Mouse (Mus musculus): Measurements from ENCODE around the gene Srpx.

Gene Srpx

GRCm38 (mm10) chrX:10117065-10117719, at the start of gene Srpx:
Gene Srpx, minus strand, starts transcription at chrX:10117709.
- DNase-seq (ENCODE audit: low read depth): no peak

DNA sequence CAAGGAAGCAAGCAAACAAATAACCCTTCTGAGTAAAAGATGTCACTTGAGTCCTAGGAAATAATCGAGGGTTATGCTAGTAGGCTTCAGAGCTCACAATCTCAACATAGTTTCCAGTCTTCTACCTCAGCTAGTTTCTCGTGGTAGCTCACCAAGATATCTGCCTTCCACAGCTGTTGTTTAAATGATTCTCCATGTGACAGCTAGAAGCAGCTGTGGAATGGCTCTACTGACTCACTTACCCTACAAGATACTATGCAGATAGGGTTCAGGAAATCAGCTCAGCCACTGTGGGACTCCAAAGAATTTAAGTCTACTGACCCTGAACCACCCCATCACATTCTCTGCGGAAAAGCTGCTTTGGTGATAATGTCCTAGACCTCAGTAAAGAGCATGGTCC, 34.9 kb upstream of the Srpx start:
- DNase-seq (ENCODE audit: low read depth): no peak

GRCm38 (mm10) chrX:10115780-10116179, 1.7 kb downstream of the Srpx start:
- DNase-seq (ENCODE audit: low read depth): no peak

GRCm38 (mm10) chrX:10110736-10111135, 6.8 kb downstream of the Srpx start:
- DNase-seq (ENCODE audit: low read depth): no peak

DNA sequence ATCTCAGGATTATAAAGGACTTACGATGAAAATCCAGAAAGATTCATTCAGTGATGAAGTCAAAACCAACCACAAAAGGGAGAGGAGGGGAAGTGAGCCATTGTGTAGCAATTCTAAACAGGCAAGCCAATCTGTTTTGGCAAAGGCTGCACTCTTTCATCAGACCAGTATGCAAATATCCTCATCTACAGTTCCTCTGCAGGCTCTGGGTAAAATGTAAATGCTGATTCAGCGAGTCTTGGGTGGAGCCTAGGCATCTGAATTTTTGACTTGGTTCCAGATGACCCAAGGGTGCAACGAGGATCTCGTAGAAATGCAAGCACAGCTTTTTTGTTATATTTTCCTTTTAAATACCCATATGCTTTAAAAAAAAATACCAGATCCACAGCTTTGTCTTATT, 9.0 kb downstream of the Srpx start:
- no peak for DNase-seq (ENCODE audit: low read depth)

DNA sequence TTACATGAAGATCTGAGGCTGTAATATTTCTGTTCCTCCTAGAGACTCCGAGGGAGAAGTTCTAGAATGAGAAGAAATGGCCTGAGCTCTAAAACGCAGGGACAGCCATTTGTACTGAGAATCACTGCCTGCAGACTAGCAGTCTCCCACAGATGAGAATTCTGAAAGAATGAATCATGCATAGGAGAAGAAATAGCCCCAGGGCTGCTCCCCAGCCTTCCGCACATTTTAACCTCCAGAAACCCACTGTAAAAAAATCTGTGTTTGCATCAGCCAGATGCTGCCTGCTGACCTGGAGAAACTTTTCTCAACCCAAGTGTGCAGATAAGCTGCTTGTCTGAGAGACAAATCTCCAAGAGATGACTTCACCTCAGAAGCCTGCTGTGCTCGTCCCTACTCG, 12.0 kb downstream of the Srpx start:
- DNase-seq (ENCODE audit: low read depth): no peak

DNA sequence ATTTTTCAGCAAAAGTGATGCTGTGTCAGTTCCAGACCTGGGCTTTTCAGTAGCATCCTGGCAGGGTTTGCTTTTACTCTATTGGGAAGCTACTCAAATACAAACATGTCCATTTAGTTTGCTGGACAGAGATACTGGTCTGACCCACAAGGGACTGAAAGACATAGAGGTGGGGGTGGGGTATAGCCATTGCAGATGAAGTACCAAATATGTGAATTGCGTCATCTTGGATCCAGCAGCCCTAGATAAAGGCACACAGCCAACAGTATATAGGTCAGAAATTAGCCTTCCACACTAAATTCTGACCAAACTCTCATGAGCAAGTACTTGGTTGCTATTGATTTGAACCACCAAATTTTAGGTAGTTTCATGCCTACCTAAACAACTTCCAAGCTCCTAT, 14.8 kb downstream of the Srpx start:
- DNase-seq (ENCODE audit: low read depth): no peak

DNA sequence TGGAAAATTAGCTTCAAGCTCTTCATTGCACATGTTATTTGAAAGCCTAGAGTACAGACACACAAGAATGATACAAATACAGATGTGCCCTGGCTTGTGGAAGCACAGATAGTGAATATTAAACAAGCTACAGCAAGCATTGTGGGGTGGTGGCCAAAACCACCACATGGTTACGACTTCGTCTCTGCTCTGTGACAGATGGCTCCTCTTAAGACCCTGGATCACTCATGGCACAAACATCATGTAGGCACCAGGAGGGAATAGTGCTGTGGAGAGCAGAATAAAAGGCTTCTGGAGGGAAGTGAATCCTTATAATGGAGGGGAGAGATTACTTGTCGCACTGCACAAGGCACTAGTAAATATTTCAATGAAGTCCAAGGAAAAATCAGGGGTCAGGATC, 21.7 kb downstream of the Srpx start:
- no peak for DNase-seq (ENCODE audit: low read depth)

DNA sequence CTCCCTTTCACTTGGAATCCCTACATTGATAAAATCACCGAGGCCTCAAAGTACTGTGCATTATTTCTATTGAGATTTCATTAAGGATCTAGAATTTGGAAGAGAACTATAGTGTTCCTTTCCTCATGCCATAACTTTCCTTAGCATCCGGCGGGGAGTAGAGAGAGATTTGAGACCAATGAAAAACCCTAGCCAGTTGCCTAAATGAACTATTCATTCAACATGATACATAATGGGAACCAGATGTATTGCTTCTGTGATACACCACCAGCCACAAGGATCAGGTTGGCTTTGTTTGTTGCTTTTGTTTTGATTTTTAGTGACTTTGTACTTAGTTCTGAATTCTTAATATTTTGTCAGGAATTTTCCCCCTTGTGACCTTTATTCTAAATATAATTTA, 37.1 kb downstream of the Srpx start:
- no peak for DNase-seq (ENCODE audit: low read depth)

GRCm38 (mm10) chrX:10079981-10080380, 37.5 kb downstream of the Srpx start:
- DNase-seq (ENCODE audit: low read depth): no peak

GRCm38 (mm10) chrX:10073966-10074365, 43.5 kb downstream of the Srpx start:
- no peak for DNase-seq (ENCODE audit: low read depth)

GRCm38 (mm10) chrX:10071529-10071928, 46.0 kb downstream of the Srpx start:
- DNase-seq (ENCODE audit: low read depth): no peak

- no peak for DNase-seq (ENCODE audit: low read depth)
These were observed 46.8 kb downstream of the Srpx start for GRCm38 (mm10) chrX:10070689-10071088.

- no peak for DNase-seq (ENCODE audit: low read depth)
These were observed 48.1 kb downstream of the Srpx start for GRCm38 (mm10) chrX:10069405-10069804.

DNA sequence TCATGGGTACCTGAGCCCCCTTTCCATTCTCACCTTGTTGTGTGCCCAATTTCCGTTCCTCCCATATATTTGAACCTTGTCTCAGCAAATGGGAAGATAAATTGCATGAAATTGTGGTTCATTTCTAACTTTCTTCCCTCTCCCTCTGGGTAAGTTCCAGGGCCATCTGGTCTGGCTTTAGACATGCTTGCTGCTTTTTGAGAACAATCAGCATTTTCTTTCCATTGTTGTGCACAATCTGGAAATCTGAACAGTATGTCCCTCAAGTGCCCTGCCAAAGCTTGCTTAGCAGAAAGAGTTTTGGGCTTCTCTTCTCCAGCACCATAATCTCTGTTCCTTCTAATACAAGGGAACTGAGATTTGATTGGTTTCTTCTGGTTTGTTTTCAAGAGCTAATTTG, 53.7 kb downstream of the Srpx start:
- DNase-seq (ENCODE audit: low read depth): no peak

- DNase-seq (ENCODE audit: low read depth): no peak
These were observed 54.1 kb downstream of the Srpx start for GRCm38 (mm10) chrX:10063361-10063760.

DNA sequence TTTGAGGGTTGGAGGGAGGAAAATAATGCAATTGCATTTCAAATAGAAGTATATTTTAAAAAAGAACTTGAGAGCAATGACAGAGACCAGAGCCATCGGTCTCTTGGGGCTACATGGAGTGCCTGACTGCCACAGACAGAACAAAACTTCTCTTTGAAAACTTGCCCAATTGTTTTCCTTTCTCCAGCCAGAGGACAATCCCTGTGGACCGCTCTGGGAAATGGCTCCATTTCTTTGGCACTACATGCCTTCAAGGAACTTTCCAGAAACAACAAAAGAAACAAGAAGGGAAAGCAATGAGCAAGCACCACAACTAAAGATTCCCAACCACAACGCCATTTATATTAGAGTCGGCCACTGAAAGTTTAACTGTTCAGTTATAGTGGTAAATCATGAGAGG, 55.3 kb downstream of the Srpx start:
- DNase-seq (ENCODE audit: low read depth): no peak

GRCm38 (mm10) chrX:10034666-10035065, 82.8 kb downstream of the Srpx start:
- no peak for DNase-seq (ENCODE audit: low read depth)

- DNase-seq (ENCODE audit: low read depth): no peak
These were observed 107.3 kb downstream of the Srpx start for GRCm38 (mm10) chrX:10010202-10010601.

DNA sequence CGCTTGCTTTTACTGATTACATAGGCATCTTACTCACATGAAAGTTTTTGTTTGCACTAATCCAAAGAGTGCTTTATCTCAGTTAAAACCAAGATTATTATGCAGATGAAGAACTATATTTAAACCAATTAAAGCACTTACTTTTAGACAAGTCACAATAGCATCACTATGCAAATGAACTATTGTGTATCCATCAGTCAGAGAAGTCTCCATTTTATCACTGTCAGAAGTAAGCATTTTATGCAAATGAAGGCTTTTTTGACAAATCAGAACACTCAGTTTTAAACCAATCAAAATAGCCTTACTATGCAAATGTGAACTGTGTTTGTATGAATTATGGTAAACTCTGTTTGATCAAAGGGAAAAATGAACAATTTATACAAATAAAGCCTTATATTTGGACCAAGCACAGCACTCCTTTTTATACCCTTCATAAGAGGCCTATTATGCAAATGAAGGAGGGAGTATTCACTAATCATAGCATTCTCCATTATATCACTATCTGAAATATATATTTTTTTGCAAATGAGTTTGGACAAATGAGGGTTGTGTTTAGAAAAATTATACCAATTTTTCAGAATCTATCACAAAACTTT, 109.7 kb downstream of the Srpx start:
- DNase-seq (ENCODE audit: low read depth): no peak

GRCm38 (mm10) chrX:10005946-10006345, 111.6 kb downstream of the Srpx start:
- no peak for DNase-seq (ENCODE audit: low read depth)

DNA sequence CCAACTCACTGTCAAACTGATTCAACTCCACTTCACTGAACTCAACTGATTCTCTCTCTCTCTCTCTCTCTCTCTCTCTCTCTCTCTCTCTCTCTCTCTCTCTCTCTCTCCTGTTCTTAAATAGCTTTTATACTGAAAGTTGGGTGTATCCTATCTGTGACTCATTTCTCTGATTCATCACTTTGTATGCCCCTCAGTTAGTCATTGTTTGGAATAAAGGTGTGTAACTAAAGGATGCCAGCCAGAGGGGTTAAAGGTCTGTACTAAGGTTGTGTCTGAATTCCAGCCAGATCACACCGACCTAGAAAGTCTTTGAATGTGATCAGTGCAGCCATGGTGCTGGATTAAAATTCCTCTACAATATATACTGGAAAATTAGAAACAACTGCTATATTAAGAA, 116.8 kb downstream of the Srpx start:
- no peak for DNase-seq (ENCODE audit: low read depth)
